Mouse (Mus musculus) lung, postnatal 36 days (tissue): ENCODE measurements around the gene Adat1.
A peak's percentile ranks its signal among the peaks of the same experiment; 100 is the strongest.

Source experiments
- DNase-seq: peaks from one replicate; pipeline ENCODE4 v3.0.0; 2022; ENCODE audit warnings: mixed read lengths

Gene Adat1

GRCm38 (mm10) chr8:111967246-111967870, 24.7 kb downstream of the Adat1 start:
- no peak for DNase-seq

DNA sequence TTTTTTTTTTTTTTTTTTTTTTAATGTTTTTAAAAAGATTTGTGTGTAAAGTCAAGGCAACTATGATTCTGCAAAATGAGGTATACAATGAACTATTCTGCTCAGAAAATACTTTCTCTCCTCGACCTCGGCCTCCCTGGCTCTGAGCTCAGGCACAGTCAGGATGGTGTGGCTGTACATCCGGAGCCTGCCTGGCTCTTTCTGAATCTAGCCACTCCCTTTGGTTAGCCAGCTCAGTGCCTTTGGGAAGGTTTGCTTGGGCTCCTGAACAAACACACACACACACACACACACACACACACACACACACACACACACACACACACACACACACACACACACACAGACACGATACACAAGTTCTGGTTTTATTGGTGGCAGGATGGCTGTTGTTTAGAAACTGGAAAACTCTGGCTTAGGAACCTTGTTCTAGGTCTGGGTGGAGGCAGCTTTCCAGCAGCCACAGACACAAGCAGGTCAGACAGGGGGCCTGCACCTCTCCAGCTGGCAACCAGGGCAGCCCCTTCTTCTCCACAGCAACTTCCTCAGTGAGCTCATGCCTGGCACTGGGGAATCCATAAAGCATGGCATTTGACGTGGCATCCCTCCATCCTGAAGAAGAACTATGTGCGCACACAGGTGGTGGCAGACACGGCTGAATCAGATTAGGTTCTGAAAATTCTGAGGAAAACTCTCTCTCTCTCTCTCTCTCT, 27.1 kb downstream of the Adat1 start:
- DNase-seq: no peak

- DNase-seq: no peak
Measured at GRCm38 (mm10) chr8:111964351-111964750, 27.8 kb downstream of the Adat1 start.

DNA sequence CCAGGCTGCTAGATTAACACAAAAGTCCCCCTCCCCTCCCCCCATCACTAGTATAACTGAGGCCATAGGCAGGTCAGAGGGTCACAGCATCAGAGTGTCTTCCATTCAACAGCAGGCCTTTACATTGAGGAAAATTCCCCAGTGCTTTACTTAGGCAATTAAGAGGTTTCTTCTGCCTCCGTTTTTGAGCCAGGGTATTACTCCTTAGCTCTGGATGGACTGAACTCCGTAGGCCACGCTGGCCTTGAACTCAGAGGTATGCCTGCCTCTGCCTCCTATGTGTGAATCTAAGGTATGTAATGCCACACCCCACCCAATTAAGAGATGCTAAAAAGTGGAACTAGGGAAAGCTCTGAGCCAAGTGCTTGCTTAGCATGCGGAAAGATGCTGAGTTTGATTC, 28.6 kb downstream of the Adat1 start:
- no peak for DNase-seq

GRCm38 (mm10) chr8:111963091-111963490, 29.0 kb downstream of the Adat1 start:
- DNase-seq: no peak

- no peak for DNase-seq
Measured at GRCm38 (mm10) chr8:111962589-111962988, 29.5 kb downstream of the Adat1 start.

DNA sequence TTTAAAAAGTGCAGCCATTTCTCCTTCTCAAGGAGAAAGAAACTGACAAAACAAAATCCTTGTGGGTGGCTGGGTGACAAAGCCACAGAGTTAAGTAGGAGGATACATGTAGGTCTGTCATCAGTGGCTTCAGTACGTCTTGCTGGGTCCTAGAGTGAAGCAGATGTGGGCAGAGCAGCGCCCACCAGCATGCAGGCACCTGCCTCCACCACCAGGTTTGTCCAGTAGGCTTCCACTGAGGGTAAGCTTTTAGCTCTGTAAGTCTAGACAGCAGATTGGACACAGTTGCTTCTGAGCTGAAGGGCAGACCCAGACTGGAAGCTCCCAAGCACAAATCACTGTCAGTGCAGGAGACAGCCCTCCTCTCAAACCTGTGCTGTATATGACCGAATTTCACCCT, 30.8 kb downstream of the Adat1 start:
- DNase-seq: no peak

DNA sequence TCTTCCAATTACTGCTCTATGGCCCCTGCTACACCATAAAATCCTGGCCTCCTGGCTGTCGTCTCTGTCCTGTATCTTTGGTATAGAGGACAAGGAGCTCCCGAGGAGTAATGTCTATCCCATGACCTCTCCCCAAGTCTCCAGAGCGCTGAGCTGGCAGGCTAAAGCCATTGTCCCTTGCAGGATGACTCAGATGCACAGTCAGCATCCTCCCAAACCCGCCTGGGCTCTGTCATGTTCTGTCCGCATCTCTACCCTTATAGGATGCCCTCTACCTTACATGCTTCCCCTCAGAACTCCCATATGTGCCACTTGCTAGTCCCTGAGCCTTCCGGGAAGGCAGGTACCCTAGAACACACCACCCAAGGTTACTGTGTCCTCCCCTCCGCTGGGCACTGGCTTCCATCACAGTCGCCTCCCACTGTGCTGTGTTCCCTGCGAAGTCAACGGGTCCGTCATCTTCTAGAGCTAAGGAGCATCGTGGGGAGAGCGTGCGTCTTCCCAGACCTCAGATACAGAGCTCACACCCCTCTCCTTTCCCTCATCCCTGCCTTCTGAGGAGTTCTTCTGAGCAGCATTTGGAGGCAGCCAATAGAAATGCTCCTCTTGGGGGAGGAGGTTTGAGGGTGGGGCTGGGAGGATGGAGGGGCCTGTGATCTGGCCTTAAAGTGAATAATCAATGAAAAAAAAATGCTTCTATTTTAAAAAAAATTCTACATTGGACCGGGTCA, 31.3 kb downstream of the Adat1 start:
- no peak for DNase-seq

GRCm38 (mm10) chr8:111957231-111957630, 34.9 kb downstream of the Adat1 start:
- DNase-seq: no peak

GRCm38 (mm10) chr8:111955879-111956278, 36.2 kb downstream of the Adat1 start:
- DNase-seq: no peak

GRCm38 (mm10) chr8:111954844-111955594, 37.1 kb downstream of the Adat1 start:
- DNase-seq: no peak

GRCm38 (mm10) chr8:111951936-111952335, 40.2 kb downstream of the Adat1 start:
- no peak for DNase-seq

GRCm38 (mm10) chr8:111951317-111951716, 40.8 kb downstream of the Adat1 start:
- DNase-seq: peak; percentile 63

- no peak for DNase-seq
Measured at GRCm38 (mm10) chr8:111950846-111951245, 41.3 kb downstream of the Adat1 start.

DNA sequence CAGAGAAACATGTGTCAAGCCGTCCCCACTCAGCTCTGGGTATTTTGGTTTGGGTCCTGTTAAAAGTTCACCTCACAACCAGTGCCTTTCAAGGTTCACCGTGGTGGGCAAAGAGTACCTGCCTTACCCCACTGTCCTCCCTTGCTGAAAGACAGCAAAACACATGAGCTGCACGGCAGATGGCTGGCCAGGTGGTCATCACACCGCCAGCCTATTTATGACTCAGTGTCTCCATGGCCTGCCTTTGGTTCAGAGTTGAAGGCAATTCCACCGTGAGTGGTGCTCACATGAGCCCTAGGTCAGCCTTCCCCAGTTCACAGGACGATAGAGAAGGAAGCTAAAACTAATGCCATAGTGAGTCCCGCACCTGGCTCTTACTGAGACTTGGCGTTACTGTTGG, 44.1 kb downstream of the Adat1 start:
- DNase-seq: no peak

- DNase-seq: no peak
Measured at GRCm38 (mm10) chr8:111947144-111947543, 45.0 kb downstream of the Adat1 start.

DNA sequence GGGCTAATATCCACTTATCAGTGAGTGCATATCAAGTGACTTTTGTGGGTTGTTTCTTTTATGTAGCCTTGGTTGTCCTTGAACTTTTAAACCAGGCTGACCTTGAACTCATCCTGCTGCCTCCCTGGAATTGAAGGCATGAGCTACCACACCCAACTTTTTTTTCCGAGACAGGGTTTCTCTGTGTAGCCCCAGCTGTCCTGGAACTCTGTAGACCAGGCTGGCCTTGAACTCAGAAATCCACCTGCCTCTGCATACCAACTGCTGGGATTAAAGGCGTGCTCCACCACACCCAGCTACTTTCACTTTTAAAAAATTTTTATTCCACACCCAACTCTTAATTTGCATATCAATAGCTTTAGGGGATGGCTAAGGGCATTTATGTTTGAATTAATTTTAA, 48.6 kb downstream of the Adat1 start:
- DNase-seq: no peak

- peak; percentile 50 for DNase-seq
Measured at GRCm38 (mm10) chr8:111941101-111941454, 51.0 kb downstream of the Adat1 start.

GRCm38 (mm10) chr8:111940171-111941100, 51.7 kb downstream of the Adat1 start, which contains the start of gene Gabarapl2:
Gene Gabarapl2 (plus strand): TSS chr8:111940703.
- peak; percentile 99 for DNase-seq

GRCm38 (mm10) chr8:111939516-111940142, 52.5 kb downstream of the Adat1 start:
- DNase-seq: peak; percentile 78
